Mouse (Mus musculus) liver, adult (tissue): ENCODE results near the gene Gm815.

Experiments used
- GATA4 ChIP-seq: IDR thresholded peaks from 2 replicates; pipeline ENCODE4 v1.6.1; 2014; ENCODE audit warnings: mild to moderate bottlenecking, low read length; ENCODE audit not compliant: insufficient replicate concordance

Gm815 gene

DNA sequence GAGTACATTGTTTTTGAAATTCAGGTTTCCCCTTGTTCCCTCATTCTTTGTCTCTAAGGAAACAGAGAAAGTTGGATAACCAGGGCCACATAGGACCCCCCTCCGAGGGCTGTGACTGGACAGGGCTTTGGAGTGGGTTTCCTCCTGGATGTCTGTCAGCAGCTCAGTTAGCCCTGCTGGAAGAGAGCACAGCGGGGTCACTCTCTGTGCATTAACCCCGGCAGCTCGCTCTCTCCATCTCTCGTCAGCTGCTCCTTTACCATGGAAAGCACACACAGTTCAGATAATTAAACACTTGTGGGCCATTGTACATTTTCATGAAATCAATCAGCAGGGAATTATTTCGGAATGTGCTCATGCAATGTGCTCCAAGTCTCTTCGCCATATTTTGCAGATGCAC, 15.4 kb upstream of the Gm815 start:
- TF ChIP-seq GATA4: no peak

DNA sequence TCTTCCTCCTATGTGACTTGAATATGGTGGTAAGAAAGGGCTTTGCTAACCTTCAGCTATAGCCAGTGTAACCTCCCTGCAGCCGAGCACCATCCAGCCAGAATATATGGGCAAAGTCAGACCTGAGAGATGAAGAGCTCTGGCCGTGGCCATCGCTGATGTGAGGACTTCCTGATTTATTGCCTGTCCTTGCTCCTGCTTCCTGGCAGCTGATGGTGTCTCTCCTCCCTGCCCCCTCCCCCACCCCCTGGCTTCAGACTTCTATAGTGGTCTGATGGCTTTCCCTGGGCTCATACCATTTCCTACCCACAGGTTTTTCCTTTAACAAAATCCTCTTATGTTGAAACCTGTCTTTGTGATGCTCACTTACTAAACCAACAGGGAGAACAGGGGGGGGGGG, 14.6 kb upstream of the Gm815 start:
- no peak for TF ChIP-seq GATA4

DNA sequence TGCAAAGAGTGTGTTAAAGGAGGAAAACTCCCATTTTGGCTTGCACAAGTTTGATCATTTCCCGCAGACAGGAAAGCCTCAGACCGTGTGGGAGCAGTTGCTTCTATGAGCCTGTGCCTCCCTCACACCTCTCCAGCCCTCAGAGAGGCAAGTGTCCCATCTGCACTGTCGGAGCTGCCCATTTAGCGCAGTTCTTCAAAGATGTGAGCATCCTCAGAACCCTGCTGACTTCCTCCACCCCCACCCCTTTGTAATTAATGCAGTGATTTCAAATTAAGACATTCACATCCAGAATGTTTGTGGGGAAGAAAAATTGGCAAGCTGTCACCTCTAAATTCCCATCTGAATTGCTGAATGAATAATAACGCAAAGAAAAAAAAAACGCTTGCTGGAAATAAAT, 12.8 kb upstream of the Gm815 start:
- TF ChIP-seq GATA4: no peak

DNA sequence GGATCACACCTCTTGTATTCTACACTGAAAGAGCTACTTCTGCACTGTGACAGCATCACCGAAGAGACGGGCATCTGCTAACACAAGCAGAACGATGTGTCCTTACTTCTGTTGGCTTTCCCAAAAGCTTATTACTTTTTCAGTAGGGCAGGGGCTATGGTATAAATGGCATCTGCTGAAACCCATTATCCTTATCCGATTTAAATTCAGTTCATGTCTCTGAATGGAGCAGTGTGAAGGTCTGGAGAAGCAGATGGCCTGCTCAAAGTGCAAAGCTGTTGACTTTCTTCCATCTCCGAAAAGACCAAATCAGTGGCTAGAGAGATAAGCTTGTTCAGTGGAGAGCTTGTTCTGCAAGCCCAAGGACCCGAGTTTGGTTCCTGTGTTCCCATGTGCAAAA, 10.1 kb upstream of the Gm815 start:
- TF ChIP-seq GATA4: no peak

DNA sequence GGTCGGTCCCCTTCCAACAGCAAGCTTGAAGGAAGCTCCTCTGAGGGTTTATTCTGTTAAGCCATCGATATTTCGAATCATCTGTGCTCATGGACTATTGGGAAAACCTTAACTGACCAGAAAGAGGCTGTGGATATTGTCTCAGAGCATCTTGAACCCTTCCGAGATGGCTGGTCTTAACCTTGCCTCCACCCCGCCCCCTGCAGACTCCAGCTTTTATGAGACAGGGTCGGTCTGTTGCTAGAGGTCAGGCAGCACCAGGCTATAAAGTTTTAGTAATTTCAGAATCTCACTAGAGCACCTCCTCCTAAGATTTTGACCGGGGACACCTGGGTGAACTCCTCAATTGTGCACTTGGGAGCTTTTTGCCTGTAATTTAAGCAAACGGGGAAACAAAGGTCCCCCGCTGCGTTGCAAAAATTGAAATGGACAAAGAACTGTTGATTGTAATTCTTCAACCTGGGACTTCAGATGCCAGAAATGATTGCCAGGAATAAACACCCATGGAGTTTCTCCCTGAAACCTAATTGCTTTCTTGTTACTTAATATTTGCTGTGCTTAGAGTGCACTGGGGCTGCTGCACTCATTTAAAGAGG, 8.4 kb upstream of the Gm815 start:
- TF ChIP-seq GATA4: no peak

DNA sequence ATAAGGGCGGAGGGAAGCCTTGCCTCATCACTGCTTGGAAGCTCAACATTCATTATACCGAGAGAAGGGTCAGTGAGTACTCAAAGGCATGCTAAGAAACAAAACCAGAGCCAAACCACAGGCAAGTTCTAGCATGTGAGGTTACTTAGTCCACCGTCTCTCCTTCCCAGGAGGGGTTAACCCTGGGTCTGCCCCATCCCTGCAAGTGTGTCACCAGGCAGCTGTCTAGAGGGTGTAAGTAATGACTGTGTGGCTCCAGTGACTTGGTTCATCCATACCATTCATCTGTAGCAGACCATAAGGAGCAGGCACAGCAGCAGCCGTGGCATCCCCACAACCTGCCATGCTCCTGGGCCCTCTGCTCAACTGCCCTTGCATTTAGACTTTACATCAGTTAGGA, 5.8 kb upstream of the Gm815 start:
- no peak for TF ChIP-seq GATA4

DNA sequence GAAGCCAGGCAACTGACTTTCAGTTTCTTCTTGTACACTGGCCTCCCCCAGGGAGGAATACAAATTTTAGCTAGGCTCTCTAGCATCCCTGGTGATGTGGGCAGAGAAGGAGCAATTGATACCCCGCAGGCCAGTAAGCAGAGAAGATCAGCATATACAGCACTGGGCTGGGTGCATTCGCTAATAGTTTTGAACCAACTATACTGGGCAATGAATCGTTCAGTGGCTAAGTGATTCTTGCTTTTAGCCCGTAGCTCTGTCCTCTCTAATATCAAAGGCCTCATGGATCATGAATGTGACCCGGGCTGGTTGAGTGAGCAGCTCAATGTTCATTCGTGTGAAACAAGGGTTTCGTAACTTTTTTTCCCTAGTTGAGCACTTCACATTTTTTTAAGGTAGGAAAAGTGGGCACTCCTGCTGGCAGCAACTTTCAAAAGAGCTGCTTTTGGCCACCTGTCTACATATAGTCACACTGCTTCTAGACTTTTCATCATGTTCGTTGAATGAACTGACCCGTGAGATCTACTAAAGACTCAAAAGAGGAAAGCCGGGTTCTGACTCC, 3.7 kb upstream of the Gm815 start:
- no peak for TF ChIP-seq GATA4

DNA sequence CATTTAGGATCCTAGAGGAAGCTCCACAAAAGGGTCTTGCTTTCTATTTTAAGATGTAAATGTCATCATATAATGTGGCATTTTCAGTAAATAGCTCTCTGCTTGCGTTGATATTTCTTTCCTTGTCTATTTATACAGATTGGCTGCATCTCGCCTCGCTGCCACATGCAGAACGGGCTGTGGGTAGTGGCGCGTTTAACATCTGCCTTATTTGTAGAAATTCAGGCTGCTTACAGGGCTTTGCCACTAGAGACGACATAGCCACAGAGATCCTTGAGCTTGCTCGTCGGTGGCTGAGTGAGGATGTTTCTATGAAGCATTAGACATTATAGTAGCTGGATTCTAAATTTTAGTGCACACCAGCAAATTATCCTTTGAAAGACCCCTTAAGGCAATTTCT, 2.5 kb downstream of the Gm815 start:
- no peak for TF ChIP-seq GATA4

DNA sequence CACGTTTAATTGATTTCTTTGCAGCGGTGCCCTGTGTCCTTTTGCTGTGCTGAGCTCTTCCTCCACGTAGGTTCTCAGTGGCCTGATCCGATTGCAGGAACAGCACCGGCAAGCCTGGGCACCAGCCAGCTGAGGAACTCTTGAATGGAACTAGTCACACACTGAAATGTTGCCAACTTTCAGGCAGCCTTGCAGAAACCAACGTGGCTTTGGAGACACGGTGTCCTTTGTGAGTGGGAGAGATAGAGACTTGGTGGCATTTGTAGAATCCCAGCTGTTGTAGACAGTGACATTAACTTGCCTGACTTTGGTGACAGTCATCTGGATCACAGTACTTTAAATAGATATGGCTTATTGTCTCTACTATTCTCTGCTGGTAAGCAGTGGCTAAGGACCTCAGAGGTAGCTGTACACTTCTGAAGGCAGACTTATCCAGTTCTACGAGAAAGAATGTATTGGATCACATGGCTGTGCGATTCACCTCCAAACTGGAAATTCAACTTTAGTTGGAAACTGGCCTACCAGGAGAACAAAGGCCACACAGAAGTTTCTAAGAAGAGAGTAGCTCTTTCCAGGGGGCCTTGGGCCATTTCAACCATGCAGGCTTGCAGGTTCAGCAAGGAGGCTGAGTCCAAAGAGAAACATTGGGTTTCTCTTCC, 5.8 kb downstream of the Gm815 start:
- no peak for TF ChIP-seq GATA4

DNA sequence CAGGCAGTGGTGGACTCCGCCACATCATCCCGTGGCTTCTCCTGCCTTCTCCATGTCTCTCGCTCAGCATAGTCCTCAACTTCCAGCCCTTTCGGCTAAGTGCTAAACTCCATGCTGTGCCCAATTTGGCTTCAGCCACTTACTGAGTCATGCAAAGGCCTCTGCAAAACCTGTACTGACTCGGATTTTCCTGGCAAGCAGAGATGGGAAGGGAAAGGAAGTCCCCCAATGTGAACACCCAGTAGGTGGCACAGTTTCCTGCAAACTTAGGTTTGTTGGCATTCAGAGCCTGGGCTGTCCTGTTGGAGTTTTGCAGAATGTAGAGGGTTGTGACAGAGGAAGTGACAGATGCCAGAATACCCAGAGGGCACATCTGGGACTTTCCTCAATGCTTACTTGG, 7.2 kb downstream of the Gm815 start:
- no peak for TF ChIP-seq GATA4

DNA sequence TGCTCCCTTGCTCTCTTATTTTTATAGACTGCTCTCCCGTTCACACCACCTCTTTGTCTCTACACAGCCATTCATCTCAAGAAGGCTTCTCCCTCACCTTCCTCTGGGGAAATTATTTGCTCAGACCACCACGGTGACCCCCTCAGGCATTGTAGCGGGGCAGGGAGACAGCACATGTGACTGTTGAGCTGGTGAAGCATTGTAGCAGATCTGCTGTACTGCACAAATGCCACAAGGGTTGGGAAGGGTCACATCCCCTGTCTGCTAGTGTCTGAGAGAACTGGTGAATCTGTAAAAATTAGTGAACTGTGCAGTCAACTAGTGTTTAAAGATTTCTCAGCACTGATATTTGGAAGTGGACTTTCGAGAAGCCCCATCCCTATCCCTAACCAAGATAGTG, 16.5 kb downstream of the Gm815 start:
- no peak for TF ChIP-seq GATA4

DNA sequence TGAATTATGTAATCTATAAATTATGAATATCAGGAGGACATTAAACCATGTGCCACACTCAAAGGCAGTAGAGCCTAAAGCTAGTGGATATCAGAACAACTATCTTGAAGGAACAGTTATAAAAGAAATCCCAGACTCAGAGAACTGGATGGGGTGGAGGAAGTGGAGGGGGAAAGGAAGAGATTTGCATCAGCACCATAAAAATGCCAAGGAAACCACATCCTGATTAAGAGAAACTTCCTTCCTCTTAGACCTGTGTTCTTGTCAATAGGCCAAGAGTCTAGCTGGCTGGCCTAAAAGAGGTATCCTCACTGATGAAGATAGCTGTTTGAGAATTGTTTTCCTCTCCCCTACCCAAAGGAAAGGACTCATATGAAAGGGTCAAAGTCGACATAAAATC, 28.6 kb downstream of the Gm815 start:
- no peak for TF ChIP-seq GATA4

DNA sequence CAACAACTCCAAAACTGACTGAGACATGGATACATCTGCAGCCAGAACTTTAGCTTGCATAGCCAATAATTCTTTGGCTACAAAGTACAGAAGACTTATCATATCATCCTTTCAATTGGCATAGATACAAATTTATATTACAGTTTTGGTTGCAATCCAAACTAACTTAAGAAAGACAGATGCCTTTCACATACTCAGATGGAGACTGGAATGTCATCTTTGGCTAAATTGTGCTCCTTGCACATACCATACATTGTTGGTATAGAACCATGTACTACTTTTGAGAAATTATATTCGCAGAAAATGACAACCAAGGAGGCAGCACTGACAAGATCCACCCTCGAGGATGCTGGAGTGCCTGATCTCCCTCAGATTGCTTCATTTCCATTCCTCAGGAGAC, 35.1 kb downstream of the Gm815 start:
- TF ChIP-seq GATA4: no peak

DNA sequence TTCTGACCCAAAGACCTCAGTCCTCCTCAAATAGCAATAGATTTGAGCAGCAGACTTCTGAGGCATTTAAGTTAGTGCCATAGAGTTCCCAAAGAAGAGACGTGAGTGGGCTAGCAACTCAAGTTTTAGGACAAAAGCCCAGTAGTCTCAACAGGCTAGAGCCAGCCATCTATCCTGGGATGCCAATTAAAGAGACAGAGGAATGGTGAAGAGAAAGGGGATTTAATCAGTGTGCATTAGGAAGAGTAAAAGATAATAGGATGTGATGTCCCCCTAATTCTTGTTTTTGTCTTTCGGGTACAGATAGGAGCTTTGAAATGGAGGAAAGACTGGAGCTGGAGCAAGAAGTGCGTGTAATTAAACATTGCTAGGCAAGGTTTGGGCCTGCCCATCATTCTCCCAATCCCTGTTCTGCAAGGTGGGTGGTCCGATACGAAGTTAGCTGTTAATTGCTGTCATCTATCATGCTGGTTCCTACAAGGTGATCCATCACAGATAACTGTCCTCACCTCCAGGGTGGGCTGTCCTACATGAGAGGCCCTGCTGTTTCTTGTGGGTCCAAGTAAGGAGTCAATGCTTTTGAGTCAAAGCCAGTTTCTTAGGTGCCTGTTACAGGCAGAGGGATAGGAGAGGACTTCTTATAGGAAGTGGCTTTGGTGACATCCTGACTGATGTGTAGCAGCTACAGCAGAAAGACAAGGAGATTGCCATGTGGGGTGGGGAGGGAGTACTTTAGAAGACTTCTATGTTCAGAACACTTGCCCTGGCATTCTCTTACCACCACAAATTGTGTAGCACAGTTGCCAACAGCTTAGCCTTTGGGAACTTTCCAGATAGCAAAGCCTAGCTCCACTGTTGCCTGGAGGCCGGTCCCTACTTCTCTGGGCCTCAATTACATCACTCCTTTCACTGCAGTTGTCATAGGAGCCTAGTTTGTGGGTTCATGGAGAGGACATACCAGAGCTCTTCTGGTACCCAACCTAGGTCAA, 44.9 kb downstream of the Gm815 start:
- no peak for TF ChIP-seq GATA4

DNA sequence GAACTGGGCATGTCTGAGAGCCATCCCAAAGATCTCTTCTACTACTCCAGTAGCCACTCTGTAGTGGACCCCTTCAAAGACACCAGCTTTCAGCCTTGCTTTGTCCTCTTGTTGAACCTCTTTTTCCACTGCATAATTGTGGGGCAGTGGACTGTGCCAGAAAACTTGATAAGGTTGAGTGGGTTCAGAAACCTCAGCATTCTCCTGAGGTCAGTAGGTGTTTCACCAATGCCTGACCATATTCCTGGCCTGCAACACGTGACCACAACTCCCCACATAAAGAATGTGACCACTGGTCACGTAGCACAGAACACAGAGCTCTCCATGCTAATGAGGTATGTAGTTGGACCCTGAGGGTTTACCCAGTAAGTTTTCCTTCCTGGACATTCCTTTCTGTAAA, 48.5 kb downstream of the Gm815 start:
- TF ChIP-seq GATA4: no peak
